Comparison of ENCODE assay signal across 22 mouse cellular contexts in genomic region chr3:148866633-148867032, GRCm38 (mm10).
"Had no signal": no experiment of that assay in that cellular context is flagged by ENCODE, and none has a peak within 500 bp of the region (broad histone marks: within the 10 kb centered on the region; RNA-seq: fewer than 3 reads in every experiment).

No protein-coding gene starts in this region.

- H3K36me3 ChIP-seq: midbrain, embryonic 13.5 days; neural tube, embryonic 13.5 days; stomach, embryonic 15.5 days had no signal

- H3K27ac ChIP-seq: kidney, postnatal 0 days; layer of hippocampus, adult 2 months; limb, embryonic 10.5 days; limb, embryonic 13.5 days; liver, embryonic 14.5 days; midbrain, embryonic 10.5 days; midbrain, embryonic 13.5 days; neural tube, embryonic 13.5 days; stomach, embryonic 15.5 days had no signal

- H3K27me3 ChIP-seq: limb, embryonic 13.5 days; midbrain, embryonic 13.5 days; neural tube, embryonic 13.5 days; stomach, embryonic 15.5 days had no signal

- H3K4me3 ChIP-seq: layer of hippocampus, adult 2 months; limb, embryonic 10.5 days; limb, embryonic 13.5 days; midbrain, embryonic 10.5 days; midbrain, embryonic 13.5 days; myocyte; neural tube, embryonic 13.5 days; stomach, embryonic 15.5 days had no signal

- ATAC-seq: liver, postnatal 0 days; midbrain, embryonic 13.5 days; midbrain, embryonic 16.5 days had no signal

- H3K4me1 ChIP-seq: stomach, embryonic 15.5 days had no signal

- H3K9me3 ChIP-seq: limb, embryonic 10.5 days; limb, embryonic 13.5 days; midbrain, embryonic 10.5 days; midbrain, embryonic 13.5 days; neural tube, embryonic 13.5 days; stomach, embryonic 15.5 days had no signal

- H3K9ac ChIP-seq: limb, embryonic 13.5 days; liver, embryonic 14.5 days; liver, postnatal 0 days; lung, embryonic 14.5 days; midbrain, embryonic 13.5 days; neural tube, embryonic 13.5 days; stomach, embryonic 15.5 days had no signal

- H3K4me2 ChIP-seq: limb, embryonic 13.5 days; lung, embryonic 14.5 days; midbrain, embryonic 13.5 days; neural tube, embryonic 13.5 days; stomach, embryonic 15.5 days had no signal

- DNase-seq: kidney, adult 2 months; kidney, postnatal 25 days; layer of hippocampus, adult 9-11 months; liver, postnatal 0 days; lung, embryonic 14.5 days; lung, postnatal 14 days; lung, postnatal 4 days; retina, postnatal 1 day; right cerebral cortex, postnatal 25 days; spleen, adult 18-20 months; thymus, postnatal 25 days had no signal
